Mouse (Mus musculus): Measurements from ENCODE around the gene Macf1. TPM values are rescaled to one million over a fixed set of nuclear protein-coding genes. Genes with fewer than 3 reads are reported as not detected.
"Not testable (repeated sequence)": the region's sequence is repeated elsewhere in the genome, so short reads cannot be mapped to it uniquely, and the experiment has no call there.

The Macf1 gene
- polyA plus RNA-seq, 1 experiment = 250 TPM

GRCm38 (mm10) chr4:123326087-123326486 lies 358.1 kb downstream of the Macf1 start:
- TF ChIP-seq CTCF (IDR thresholded peaks at IDR 0.05; ENCODE audit: borderline replicate concordance, insufficient read depth, low read length) (no peak), POLR2A (IDR thresholded peaks at IDR 0.05; ENCODE audit: low read depth, low read length) (no peak)
- no peak overlapping the region for H3K27ac ChIP-seq (ENCODE audit: insufficient read depth, low read length)
- H3K4me3 ChIP-seq (ENCODE audit: insufficient read depth, low read length) = no peak overlapping the region
- H3K4me1 ChIP-seq (ENCODE audit: control insufficient read depth, insufficient read depth, low read length) = no peaks in the 10 kb centered on the region

DNA sequence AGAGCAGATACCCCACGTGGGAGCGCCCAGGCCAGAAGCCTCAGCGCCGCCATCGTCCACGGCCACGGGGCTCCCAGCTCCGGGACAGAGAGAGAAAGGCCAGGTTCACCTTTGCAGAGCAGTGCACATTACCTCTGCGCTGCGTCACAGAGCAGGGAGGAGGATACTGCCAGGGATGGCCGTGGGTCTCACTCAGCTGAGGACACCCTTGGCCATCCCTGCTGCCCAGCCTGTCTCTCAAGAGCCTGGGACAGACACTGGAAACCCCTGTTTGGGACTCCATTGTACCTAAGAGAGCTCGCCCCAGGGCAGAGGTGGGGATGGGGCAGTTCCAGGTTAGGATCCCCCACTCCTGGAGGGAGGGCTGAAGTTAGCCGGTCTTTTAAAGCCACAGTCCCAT lies 360.6 kb downstream of the Macf1 start, which contains the start of gene Oxct2a:
Gene Oxct2a (minus strand): TSS at position 101 of the 400 bp plus-strand sequence.
- Histone ChIP-seq H3K4me1 (ENCODE audit: control insufficient read depth, insufficient read depth, low read length) (no peaks in the 10 kb centered on the region), H3K27ac (ENCODE audit: insufficient read depth, low read length) (no peak within 1 kb of the TSS), H3K4me3 (ENCODE audit: insufficient read depth, low read length) (no peak within 1 kb of the TSS)
- TF ChIP-seq CTCF (IDR thresholded peaks at IDR 0.05; ENCODE audit: borderline replicate concordance, insufficient read depth, low read length) = no peak
- TF ChIP-seq POLR2A (IDR thresholded peaks at IDR 0.05; ENCODE audit: low read depth, low read length) = no peak

DNA sequence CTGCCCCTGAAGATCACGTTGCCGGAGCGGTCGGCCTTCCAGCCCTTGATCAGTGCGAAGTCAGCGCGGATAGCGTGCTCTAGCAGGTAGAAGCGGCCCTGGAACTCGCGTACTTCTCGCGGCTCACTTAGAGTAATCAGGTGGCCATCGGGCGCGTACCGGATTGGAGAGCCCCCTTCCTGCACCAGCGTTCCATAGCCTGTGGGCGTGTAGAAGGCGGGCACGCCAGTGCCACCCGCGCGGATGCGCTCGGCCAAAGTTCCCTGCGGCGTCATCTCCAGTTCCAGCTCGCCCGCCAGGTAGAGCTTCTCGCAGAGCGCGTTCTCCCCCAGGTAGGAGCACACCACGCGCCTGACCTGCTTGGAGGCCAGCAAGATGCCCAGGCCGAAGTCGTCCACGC lies 361.2 kb downstream of the Macf1 start:
- not testable (repeated sequence) for H3K4me3 ChIP-seq (ENCODE audit: insufficient read depth, low read length); H3K4me1 ChIP-seq (ENCODE audit: control insufficient read depth, insufficient read depth, low read length); H3K27ac ChIP-seq (ENCODE audit: insufficient read depth, low read length)

DNA sequence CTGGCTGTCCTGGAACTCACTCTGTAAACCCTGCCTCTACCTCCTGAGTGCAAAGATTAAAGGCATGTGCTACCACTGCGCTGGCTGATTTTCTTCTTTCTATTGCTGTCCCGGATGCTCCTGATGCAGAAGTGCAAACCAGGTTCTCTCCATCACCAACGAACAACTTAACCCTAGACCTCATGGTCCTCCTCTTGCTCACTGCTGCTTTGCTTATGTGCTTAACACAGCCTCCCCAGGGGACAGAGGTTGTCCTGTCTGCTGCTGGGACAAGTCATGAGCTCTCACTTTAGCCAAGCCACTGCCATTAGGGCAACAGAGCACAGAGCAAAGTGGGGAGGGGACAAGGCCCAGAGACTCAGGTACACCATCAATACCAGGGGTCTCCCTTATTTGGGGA lies 369.7 kb downstream of the Macf1 start:
- no peak overlapping the region for H3K27ac ChIP-seq (ENCODE audit: insufficient read depth, low read length)
- no peak for TF ChIP-seq CTCF (IDR thresholded peaks at IDR 0.05; ENCODE audit: borderline replicate concordance, insufficient read depth, low read length)
- TF ChIP-seq POLR2A (IDR thresholded peaks at IDR 0.05; ENCODE audit: low read depth, low read length) = no peak
- no peaks in the 10 kb centered on the region for H3K4me1 ChIP-seq (ENCODE audit: control insufficient read depth, insufficient read depth, low read length)
- no peak overlapping the region for H3K4me3 ChIP-seq (ENCODE audit: insufficient read depth, low read length)

GRCm38 (mm10) chr4:123313010-123313409 lies 371.1 kb downstream of the Macf1 start:
- TF ChIP-seq CTCF (IDR thresholded peaks at IDR 0.05; ENCODE audit: borderline replicate concordance, insufficient read depth, low read length) (no peak), POLR2A (IDR thresholded peaks at IDR 0.05; ENCODE audit: low read depth, low read length) (no peak)
- no peak overlapping the region for H3K4me3 ChIP-seq (ENCODE audit: insufficient read depth, low read length)
- no peaks in the 10 kb centered on the region for H3K4me1 ChIP-seq (ENCODE audit: control insufficient read depth, insufficient read depth, low read length)
- H3K27ac ChIP-seq (ENCODE audit: insufficient read depth, low read length) = no peak overlapping the region

DNA sequence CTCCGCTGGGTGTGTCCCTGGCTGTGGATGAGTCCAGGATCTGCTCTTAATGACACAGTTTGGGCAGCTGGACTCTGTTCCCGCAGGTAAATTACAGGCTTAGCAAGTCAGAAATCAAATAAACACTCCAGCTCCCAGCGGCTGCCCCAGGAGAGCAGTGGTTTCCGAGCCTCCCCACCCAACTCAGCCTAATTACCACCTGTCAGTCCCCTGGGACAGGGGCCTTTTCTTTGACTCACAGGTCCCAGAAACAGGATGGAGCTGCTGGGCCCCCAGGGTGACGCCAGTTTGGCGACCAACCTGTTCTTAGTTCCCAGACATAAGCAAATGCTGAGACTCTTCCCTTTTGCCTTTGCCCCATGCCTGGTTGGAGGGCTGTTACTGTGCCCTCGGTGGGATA lies 372.3 kb downstream of the Macf1 start:
- no peak overlapping the region for H3K27ac ChIP-seq (ENCODE audit: insufficient read depth, low read length)
- no peak overlapping the region for H3K4me3 ChIP-seq (ENCODE audit: insufficient read depth, low read length)

GRCm38 (mm10) chr4:123308292-123308691 lies 375.9 kb downstream of the Macf1 start:
- TF ChIP-seq CTCF (IDR thresholded peaks at IDR 0.05; ENCODE audit: borderline replicate concordance, insufficient read depth, low read length) (no peak), POLR2A (IDR thresholded peaks at IDR 0.05; ENCODE audit: low read depth, low read length) (no peak)
- no peaks in the 10 kb centered on the region for H3K4me1 ChIP-seq (ENCODE audit: control insufficient read depth, insufficient read depth, low read length)
- no peak overlapping the region for H3K27ac ChIP-seq (ENCODE audit: insufficient read depth, low read length)
- H3K4me3 ChIP-seq (ENCODE audit: insufficient read depth, low read length) = no peak overlapping the region

More for the DNA sequence above, 372.3 kb downstream of the Macf1 start:
- TF ChIP-seq POLR2A (IDR thresholded peaks at IDR 0.05; ENCODE audit: low read depth, low read length) = no peak
- no peak for TF ChIP-seq CTCF (IDR thresholded peaks at IDR 0.05; ENCODE audit: borderline replicate concordance, insufficient read depth, low read length)
- no peaks in the 10 kb centered on the region for H3K4me1 ChIP-seq (ENCODE audit: control insufficient read depth, insufficient read depth, low read length)

GRCm38 (mm10) chr4:123306999-123307398 lies 377.2 kb downstream of the Macf1 start:
- no peak overlapping the region for H3K4me3 ChIP-seq (ENCODE audit: insufficient read depth, low read length)
- TF ChIP-seq CTCF (IDR thresholded peaks at IDR 0.05; ENCODE audit: borderline replicate concordance, insufficient read depth, low read length) = no peak
- TF ChIP-seq POLR2A (IDR thresholded peaks at IDR 0.05; ENCODE audit: low read depth, low read length) = no peak
- H3K27ac ChIP-seq (ENCODE audit: insufficient read depth, low read length) = no peak overlapping the region
- H3K4me1 ChIP-seq (ENCODE audit: control insufficient read depth, insufficient read depth, low read length) = no peaks in the 10 kb centered on the region

GRCm38 (mm10) chr4:123305789-123306188 lies 378.4 kb downstream of the Macf1 start:
- H3K4me3 ChIP-seq (ENCODE audit: insufficient read depth, low read length) = no peak overlapping the region
- no peaks in the 10 kb centered on the region for H3K4me1 ChIP-seq (ENCODE audit: control insufficient read depth, insufficient read depth, low read length)
- TF ChIP-seq POLR2A (IDR thresholded peaks at IDR 0.05; ENCODE audit: low read depth, low read length) (no peak), CTCF (IDR thresholded peaks at IDR 0.05; ENCODE audit: borderline replicate concordance, insufficient read depth, low read length) (0 out of 2 replicates have a peak, but pooled peaks have one; percentile 4)
- no peak overlapping the region for H3K27ac ChIP-seq (ENCODE audit: insufficient read depth, low read length)

Other genes starting within 250 kb of the Macf1 start
- 124 and 148 TPM in 2 replicates for gene Ndufs5, start 33.8 kb upstream of the Macf1 start, polyA plus RNA-seq (2011; ENCODE audit: insufficient read length, low read depth, missing spikeins)
- 40.9 and 54.3 TPM in 2 replicates for gene Akirin1, start 66.0 kb upstream of the Macf1 start, polyA plus RNA-seq (2011; ENCODE audit: insufficient read length, low read depth, missing spikeins)
- gene Rhbdl2, start 103.5 kb upstream of the Macf1 start, polyA plus RNA-seq (2011; ENCODE audit: insufficient read length, low read depth, missing spikeins) = 0.76 and 1.9 TPM in 2 replicates
- gene 4933427I04Rik, start 175.3 kb upstream of the Macf1 start, polyA plus RNA-seq (2011; ENCODE audit: insufficient read length, low read depth, missing spikeins) = not detected in 2 replicates
- gene Mycbp, start 220.5 kb upstream of the Macf1 start, polyA plus RNA-seq (2011; ENCODE audit: insufficient read length, low read depth, missing spikeins) = 23.7 and 48.4 TPM in 2 replicates
- 109 and 125 TPM in 2 replicates for gene Rragc, start 233.1 kb upstream of the Macf1 start, polyA plus RNA-seq (2011; ENCODE audit: insufficient read length, low read depth, missing spikeins)
- gene 4930535I16Rik, start 233.7 kb upstream of the Macf1 start, polyA plus RNA-seq (2011; ENCODE audit: insufficient read length, low read depth, missing spikeins) = not detected in 2 replicates

Data from embryonic fibroblast, embryonic 13.5 days (primary cell).